Mouse (Mus musculus): ENCODE measurements at regions not wholly inside any gene's neighbourhood (a gene's known extent, or its start where the extent isn't known, plus 50 kb on each side); places are given as distances from the start of the nearest gene placed in this dataset.

DNA sequence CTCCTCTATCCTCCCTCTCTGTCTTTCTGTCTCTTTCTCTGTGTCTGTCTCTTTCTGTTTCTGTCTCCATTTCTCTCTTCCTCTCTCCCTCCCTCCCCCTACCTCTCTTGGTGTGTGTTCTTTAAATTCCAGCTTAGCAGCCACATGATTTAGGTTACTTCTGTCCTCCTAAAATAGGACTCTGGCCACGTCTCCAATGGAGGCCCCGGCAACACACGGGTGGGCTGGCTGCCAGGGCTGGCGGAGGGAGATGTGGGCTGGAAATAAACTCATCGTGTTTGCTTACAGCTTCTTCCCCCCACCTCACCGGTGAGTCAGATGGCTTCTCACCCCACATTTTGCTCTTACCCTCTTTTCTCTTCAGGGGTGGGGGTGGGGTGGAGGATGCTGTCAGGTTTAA is 74.5 kb upstream of the Eif4g2 start:
- H3K9me3 ChIP-seq (replicated peaks), result no peaks in the 10 kb centered on the region
- DNase-seq (ENCODE audit: low spot score) (no peak), ATAC-seq (ENCODE audit: extremely low read depth, insufficient number of reproducible peaks, low FRiP score, poor library complexity, severe bottlenecking) (no peak)
- H3K4me1 ChIP-seq (ENCODE audit: insufficient read depth, low read depth, low read length), result no peaks in the 10 kb centered on the region
- no peaks in the 10 kb centered on the region for H3K36me3 ChIP-seq (replicated peaks)
- peaks cover 28% of the 10 kb centered on the region for H3K27me3 ChIP-seq (ENCODE audit: insufficient read depth, low read length)
- H3K4me3 ChIP-seq (ENCODE audit: low read depth, low read length), result no peak overlapping the region
- TF ChIP-seq TAL1 (conservative IDR thresholded peaks at IDR 0.05; ENCODE audit: low read depth, low read length) (no peak), POLR2AphosphoS5 (IDR thresholded peaks at IDR 0.05; ENCODE audit: insufficient replicate concordance, low read depth, low read length) (no peak), GATA2 (IDR thresholded peaks at IDR 0.05; ENCODE audit: borderline replicate concordance, low read depth, low read length) (no peak), GATA1 (IDR thresholded peaks at IDR 0.05; ENCODE audit: borderline replicate concordance, low read length) (no peak), CTCF (IDR thresholded peaks at IDR 0.05; ENCODE audit: low read depth, low read length) (no peak)

DNA sequence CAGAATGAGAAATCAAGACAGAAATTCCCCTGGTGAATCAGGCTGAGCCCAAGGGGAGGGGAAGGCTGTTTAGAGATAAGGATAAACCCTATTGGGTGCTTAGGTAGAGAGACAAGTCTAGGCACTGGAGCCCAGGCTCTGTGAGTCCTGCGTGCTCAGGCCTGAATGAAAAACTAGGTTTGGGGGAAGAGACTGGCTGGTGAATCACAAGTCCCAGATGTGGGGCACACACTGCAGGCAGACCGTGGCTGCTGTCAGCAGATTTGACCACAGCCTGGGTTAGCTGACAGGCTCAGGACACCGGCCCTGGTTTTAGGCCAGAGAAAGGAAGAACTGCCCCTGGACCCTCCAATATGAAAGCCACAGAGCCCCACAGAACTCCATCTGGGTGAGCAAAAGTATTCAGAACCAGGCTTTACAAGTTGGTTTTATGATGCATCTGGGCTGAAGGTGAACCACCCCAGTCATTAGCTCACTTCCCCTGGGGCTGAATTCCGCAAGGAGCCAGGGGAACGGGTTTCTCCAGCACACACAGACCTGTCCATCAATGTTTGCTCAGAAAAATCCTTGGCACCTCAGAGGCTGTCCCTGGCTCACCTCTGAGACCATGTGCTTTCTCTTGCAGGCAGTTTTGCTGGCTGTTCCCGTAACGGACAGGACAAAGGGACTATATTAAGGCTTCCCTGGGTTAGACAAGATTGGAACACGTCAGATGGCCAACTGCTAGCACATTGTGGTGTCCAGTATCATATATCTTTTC is 73.8 kb upstream of the Eif4g2 start:
- H3K4me3 ChIP-seq (ENCODE audit: low read depth, low read length), result no peak overlapping the region

DNA sequence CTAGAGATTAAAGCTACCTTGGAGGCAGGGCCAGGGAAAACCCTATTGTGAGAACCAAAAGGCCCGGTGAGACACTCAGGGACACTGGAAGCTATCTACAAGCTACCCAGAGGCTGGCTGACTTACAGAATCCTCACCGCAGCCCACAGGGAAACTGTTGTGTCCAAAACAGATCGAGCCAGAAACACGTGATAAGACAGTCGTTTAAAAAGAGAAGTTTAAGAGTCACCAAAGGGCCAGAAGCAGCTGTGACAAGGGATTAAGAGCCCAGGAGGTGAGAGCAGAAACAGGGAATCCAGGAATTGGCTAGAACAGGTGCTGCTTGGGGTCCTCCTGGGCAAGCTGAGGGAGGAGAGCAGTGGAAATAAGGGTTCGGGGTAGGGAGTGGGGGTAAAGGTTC is 73.2 kb upstream of the Eif4g2 start:
- Histone ChIP-seq H3K4me3 (ENCODE audit: low read depth, low read length) (no peak overlapping the region), H3K36me3 (replicated peaks) (no peaks in the 10 kb centered on the region), H3K4me1 (ENCODE audit: insufficient read depth, low read depth, low read length) (no peaks in the 10 kb centered on the region), H3K9me3 (replicated peaks) (no peaks in the 10 kb centered on the region), H3K27me3 (ENCODE audit: insufficient read depth, low read length) (peaks cover 28% of the 10 kb centered on the region)
- DNase-seq (ENCODE audit: low spot score) (no peak), ATAC-seq (ENCODE audit: extremely low read depth, insufficient number of reproducible peaks, low FRiP score, poor library complexity, severe bottlenecking) (no peak)
- TF ChIP-seq POLR2AphosphoS5 (IDR thresholded peaks at IDR 0.05; ENCODE audit: insufficient replicate concordance, low read depth, low read length) (no peak), GATA1 (IDR thresholded peaks at IDR 0.05; ENCODE audit: borderline replicate concordance, low read length) (no peak), GATA2 (IDR thresholded peaks at IDR 0.05; ENCODE audit: borderline replicate concordance, low read depth, low read length) (no peak), TAL1 (conservative IDR thresholded peaks at IDR 0.05; ENCODE audit: low read depth, low read length) (no peak), CTCF (IDR thresholded peaks at IDR 0.05; ENCODE audit: low read depth, low read length) (no peak)

More for the DNA sequence above, 73.8 kb upstream of the Eif4g2 start:
- ATAC-seq (ENCODE audit: extremely low read depth, insufficient number of reproducible peaks, low FRiP score, poor library complexity, severe bottlenecking) (no peak), DNase-seq (ENCODE audit: low spot score) (no peak)
- Histone ChIP-seq H3K9me3 (replicated peaks) (no peaks in the 10 kb centered on the region), H3K4me1 (ENCODE audit: insufficient read depth, low read depth, low read length) (no peaks in the 10 kb centered on the region), H3K27me3 (ENCODE audit: insufficient read depth, low read length) (peaks cover 29% of the 10 kb centered on the region), H3K36me3 (replicated peaks) (no peaks in the 10 kb centered on the region)
- no peak for TF ChIP-seq TAL1 (conservative IDR thresholded peaks at IDR 0.05; ENCODE audit: low read depth, low read length)
- TF ChIP-seq GATA2 (IDR thresholded peaks at IDR 0.05; ENCODE audit: borderline replicate concordance, low read depth, low read length), result no peak
- no peak for TF ChIP-seq GATA1 (IDR thresholded peaks at IDR 0.05; ENCODE audit: borderline replicate concordance, low read length)
- no peak for TF ChIP-seq POLR2AphosphoS5 (IDR thresholded peaks at IDR 0.05; ENCODE audit: insufficient replicate concordance, low read depth, low read length)
- TF ChIP-seq CTCF (IDR thresholded peaks at IDR 0.05; ENCODE audit: low read depth, low read length), result no peak

DNA sequence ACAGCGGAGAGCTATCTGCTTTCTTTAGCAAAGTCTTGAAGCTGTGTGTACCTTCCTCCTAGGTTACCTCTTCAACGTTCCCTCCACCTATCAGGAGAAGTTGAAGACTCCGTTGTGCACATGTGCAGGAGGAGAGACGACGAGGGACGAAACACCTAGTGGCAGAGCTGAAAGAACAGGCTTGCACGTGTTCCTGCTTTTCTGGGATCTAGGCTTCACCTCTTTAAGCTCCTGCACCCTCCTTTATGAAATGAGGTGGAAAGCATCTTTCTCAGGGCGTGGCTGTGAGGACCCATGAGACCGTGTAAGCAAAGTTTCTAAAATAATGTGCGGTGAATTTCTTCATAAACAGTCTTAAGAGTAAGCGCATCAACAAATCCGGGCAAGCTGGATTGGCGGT is 71.4 kb upstream of the Eif4g2 start:
- Histone ChIP-seq H3K4me1 (ENCODE audit: insufficient read depth, low read depth, low read length) (no peaks in the 10 kb centered on the region), H3K36me3 (replicated peaks) (no peaks in the 10 kb centered on the region), H3K9me3 (replicated peaks) (no peaks in the 10 kb centered on the region), H3K4me3 (ENCODE audit: low read depth, low read length) (no peak overlapping the region), H3K27me3 (ENCODE audit: insufficient read depth, low read length) (peaks cover 21% of the 10 kb centered on the region)
- DNase-seq (ENCODE audit: low spot score), result no peak
- TF ChIP-seq GATA2 (IDR thresholded peaks at IDR 0.05; ENCODE audit: borderline replicate concordance, low read depth, low read length) (no peak), TAL1 (conservative IDR thresholded peaks at IDR 0.05; ENCODE audit: low read depth, low read length) (no peak), GATA1 (IDR thresholded peaks at IDR 0.05; ENCODE audit: borderline replicate concordance, low read length) (no peak), CTCF (IDR thresholded peaks at IDR 0.05; ENCODE audit: low read depth, low read length) (no peak), POLR2AphosphoS5 (IDR thresholded peaks at IDR 0.05; ENCODE audit: insufficient replicate concordance, low read depth, low read length) (no peak)
- no peak for ATAC-seq (ENCODE audit: extremely low read depth, insufficient number of reproducible peaks, low FRiP score, poor library complexity, severe bottlenecking)

DNA sequence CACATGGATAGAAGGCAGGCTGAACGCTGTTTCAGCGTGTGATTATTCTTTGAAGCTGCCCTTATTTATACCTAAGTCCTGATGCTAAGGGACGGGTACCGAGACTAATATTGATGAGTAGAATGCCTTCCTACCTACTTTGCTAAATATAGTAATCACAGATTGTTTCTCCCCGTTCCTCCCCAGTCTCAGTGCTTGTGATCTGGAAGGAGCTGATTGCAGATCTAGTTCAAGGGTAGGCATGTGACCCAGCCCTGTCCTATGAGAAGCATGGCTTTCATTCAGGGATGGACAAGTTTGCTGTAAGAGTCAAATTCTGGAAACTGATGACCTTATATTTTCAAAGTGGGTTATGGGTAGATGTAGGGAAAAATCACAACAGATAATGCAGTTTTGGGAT is 67.7 kb upstream of the Eif4g2 start:
- Histone ChIP-seq H3K4me3 (ENCODE audit: low read depth, low read length) (no peak overlapping the region), H3K36me3 (replicated peaks) (no peaks in the 10 kb centered on the region), H3K4me1 (ENCODE audit: insufficient read depth, low read depth, low read length) (no peaks in the 10 kb centered on the region), H3K9me3 (replicated peaks) (no peaks in the 10 kb centered on the region), H3K27me3 (ENCODE audit: insufficient read depth, low read length) (peaks cover 7% of the 10 kb centered on the region)
- TF ChIP-seq GATA1 (IDR thresholded peaks at IDR 0.05; ENCODE audit: borderline replicate concordance, low read length) (no peak), CTCF (IDR thresholded peaks at IDR 0.05; ENCODE audit: low read depth, low read length) (no peak), GATA2 (IDR thresholded peaks at IDR 0.05; ENCODE audit: borderline replicate concordance, low read depth, low read length) (no peak), POLR2AphosphoS5 (IDR thresholded peaks at IDR 0.05; ENCODE audit: insufficient replicate concordance, low read depth, low read length) (no peak), TAL1 (conservative IDR thresholded peaks at IDR 0.05; ENCODE audit: low read depth, low read length) (no peak)
- no peak for ATAC-seq (ENCODE audit: extremely low read depth, insufficient number of reproducible peaks, low FRiP score, poor library complexity, severe bottlenecking)
- no peak for DNase-seq (ENCODE audit: low spot score)

DNA sequence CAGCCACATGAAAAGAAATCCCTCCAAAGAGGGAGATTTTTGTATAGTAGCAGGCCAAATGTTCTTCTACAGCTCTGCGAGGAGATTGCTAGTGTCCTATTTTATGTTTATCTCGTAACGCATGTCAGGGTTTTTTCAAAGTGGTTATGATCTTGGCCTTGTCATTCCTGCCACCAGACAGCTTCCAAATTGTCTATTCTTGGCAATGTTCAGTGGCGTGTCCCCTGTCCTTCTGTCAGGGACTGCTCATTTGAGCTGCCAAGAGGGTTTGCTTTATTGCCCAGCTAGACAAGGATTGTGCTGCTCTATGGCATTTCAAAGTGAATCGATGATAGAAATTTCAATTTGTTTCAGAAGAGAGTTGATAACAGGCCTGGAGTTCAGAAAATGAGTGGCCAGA is 67.3 kb upstream of the Eif4g2 start:
- no peaks in the 10 kb centered on the region for H3K4me1 ChIP-seq (ENCODE audit: insufficient read depth, low read depth, low read length)
- DNase-seq (ENCODE audit: low spot score) (no peak), ATAC-seq (ENCODE audit: extremely low read depth, insufficient number of reproducible peaks, low FRiP score, poor library complexity, severe bottlenecking) (no peak)
- H3K9me3 ChIP-seq (replicated peaks), result no peaks in the 10 kb centered on the region
- H3K36me3 ChIP-seq (replicated peaks), result no peaks in the 10 kb centered on the region
- H3K27me3 ChIP-seq (ENCODE audit: insufficient read depth, low read length), result peaks cover 7% of the 10 kb centered on the region
- no peak for TF ChIP-seq GATA1 (IDR thresholded peaks at IDR 0.05; ENCODE audit: borderline replicate concordance, low read length)
- no peak for TF ChIP-seq CTCF (IDR thresholded peaks at IDR 0.05; ENCODE audit: low read depth, low read length)
- TF ChIP-seq TAL1 (conservative IDR thresholded peaks at IDR 0.05; ENCODE audit: low read depth, low read length), result no peak
- no peak for TF ChIP-seq POLR2AphosphoS5 (IDR thresholded peaks at IDR 0.05; ENCODE audit: insufficient replicate concordance, low read depth, low read length)
- no peak for TF ChIP-seq GATA2 (IDR thresholded peaks at IDR 0.05; ENCODE audit: borderline replicate concordance, low read depth, low read length)
- no peak overlapping the region for H3K4me3 ChIP-seq (ENCODE audit: low read depth, low read length)

Measured in G1E (cell line).